Mouse (Mus musculus): Measurements from ENCODE around the gene Fam102a. TPM values are rescaled to one million over a fixed set of nuclear protein-coding genes. Genes with fewer than 3 reads are reported as not detected.
"Not testable (repeated sequence)": the region's sequence is repeated elsewhere in the genome, so short reads cannot be mapped to it uniquely, and the experiment has no call there.

Fam102a gene
- 5.8 and 6.6 TPM in 2 replicates for polyA plus RNA-seq (2015; fragmentation: Nextera tagmentation; extraction: Ambion mirVana)

DNA sequence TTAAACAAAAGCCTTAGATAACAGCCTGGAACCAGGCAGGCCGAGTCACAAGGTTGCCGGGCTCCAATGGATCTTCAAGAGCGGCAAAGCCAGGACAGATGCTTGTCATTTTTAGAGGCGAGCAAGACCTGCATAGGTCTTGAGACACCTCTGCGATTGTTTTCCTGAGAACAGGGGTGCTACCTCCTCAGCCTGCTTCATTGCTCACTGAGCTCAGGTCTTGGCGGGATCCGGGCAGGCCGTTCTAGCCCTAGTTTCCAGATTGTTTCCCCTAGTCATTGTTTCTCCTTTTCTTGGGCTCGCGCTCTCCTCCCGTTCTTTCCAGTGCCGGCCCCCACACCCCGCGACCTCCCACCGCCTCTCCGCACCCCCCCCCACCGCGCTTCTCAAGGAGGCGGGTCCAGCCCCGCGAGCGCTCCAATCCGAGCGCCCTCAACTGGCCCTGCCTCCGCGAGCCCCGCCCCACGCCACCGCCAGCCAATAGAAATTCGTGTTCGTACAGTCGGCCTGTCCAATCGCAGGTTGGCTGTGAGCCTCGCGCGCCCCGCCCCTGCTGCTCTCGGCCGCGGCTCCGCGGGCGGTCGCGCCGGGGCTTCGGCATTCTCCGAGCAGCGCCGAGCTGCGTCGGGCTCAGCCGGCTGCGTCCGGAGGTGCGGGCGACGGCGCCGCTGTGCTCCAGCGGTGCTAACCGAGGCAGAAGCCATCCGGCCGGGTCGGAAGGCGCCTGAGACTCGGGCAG, at the start of gene Fam102a:
Gene Fam102a (plus strand): TSS at position 600 of the 739 bp plus-strand sequence.
- H3K27ac ChIP-seq (ENCODE audit: low read length), result peak within 1 kb of the TSS; percentile 92
- peaks cover 44% of the 10 kb centered on the region for H3K4me1 ChIP-seq (ENCODE audit: control insufficient read depth, insufficient read depth, low read length)
- peak within 1 kb of the TSS; percentile 86 for H3K4me3 ChIP-seq (ENCODE audit: low read length)
- peak; percentile 95 for ATAC-seq (replicated peaks; ENCODE audit: extremely low read depth, insufficient read depth, low FRiP score)
- H3K4me2 ChIP-seq (ENCODE audit: low read depth, low read length), result peak within 1 kb of the TSS; percentile 87
- no peaks in the 10 kb centered on the region for H3K9me3 ChIP-seq (replicated peaks; ENCODE audit: control insufficient read depth, low read length)
- H3K27me3 ChIP-seq (ENCODE audit: control insufficient read depth, insufficient read depth, low read length), result no peaks in the 10 kb centered on the region
- no peaks in the 10 kb centered on the region for H3K36me3 ChIP-seq (ENCODE audit: control insufficient read depth, insufficient read depth)
- WGBS, result under 1% methylated on average over 67 of the region's 67 CpGs
- peak within 1 kb of the TSS; percentile 91 for H3K9ac ChIP-seq (ENCODE audit: low read length)

DNA sequence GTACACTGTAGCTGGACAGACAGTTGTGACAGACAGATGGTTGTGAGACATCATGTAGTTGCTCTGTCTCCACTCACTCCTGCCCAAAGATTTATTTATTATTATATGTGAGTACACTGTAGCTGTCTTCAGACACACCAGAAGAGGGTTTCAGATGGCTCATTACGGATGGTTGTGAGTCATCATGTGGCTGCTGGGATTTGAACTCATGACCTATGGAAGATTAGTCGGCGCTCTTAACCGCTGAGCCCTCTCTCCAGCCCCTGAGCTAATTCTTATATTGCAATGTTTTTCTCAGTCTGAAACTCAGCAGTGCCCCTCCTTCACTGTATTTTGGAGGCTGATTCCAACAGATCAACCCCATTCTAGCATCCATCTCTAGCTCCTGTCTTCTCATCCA, 49.4 kb upstream of the Fam102a start:
- no peak overlapping the region for H3K27ac ChIP-seq (ENCODE audit: low read length)
- H3K4me2 ChIP-seq (ENCODE audit: low read depth, low read length), result no peak overlapping the region
- H3K4me1 ChIP-seq (ENCODE audit: control insufficient read depth, insufficient read depth, low read length), result peaks cover 10% of the 10 kb centered on the region
- no peaks in the 10 kb centered on the region for H3K27me3 ChIP-seq (ENCODE audit: control insufficient read depth, insufficient read depth, low read length)
- no peak overlapping the region for H3K9ac ChIP-seq (ENCODE audit: low read length)
- no peak for ATAC-seq (replicated peaks; ENCODE audit: extremely low read depth, insufficient read depth, low FRiP score)
- no peak overlapping the region for H3K4me3 ChIP-seq (ENCODE audit: low read length)
- no peaks in the 10 kb centered on the region for H3K36me3 ChIP-seq (ENCODE audit: control insufficient read depth, insufficient read depth)
- H3K9me3 ChIP-seq (replicated peaks; ENCODE audit: control insufficient read depth, low read length), result no peaks in the 10 kb centered on the region
- WGBS, result 83% methylated on average over 4 of the region's 4 CpGs

DNA sequence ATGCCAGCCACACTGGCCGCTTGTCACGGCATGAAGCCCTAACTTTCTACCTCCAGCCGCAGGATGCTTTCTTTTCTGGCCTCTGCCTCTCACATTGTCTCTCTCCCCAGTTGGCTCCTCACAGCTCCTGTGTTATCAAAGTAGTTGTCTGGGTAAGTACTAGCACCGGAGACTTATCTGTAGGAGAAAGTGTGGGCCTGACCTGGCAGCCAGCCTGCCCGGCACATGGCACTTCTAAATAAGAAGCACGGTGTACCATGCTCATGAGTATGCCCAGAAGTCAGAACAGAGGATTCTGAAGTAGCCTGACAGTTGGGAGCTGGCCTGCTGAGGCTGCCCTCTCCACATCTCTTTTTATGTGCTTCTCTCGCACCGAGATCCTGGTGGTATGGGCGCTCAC, 49.0 kb upstream of the Fam102a start:
- Histone ChIP-seq H3K27me3 (ENCODE audit: control insufficient read depth, insufficient read depth, low read length) (no peaks in the 10 kb centered on the region), H3K9me3 (replicated peaks; ENCODE audit: control insufficient read depth, low read length) (no peaks in the 10 kb centered on the region), H3K9ac (ENCODE audit: low read length) (peak overlapping the region; percentile 42; the same call in 1 of the 2 replicates), H3K4me3 (ENCODE audit: low read length) (no peak overlapping the region), H3K4me2 (ENCODE audit: low read depth, low read length) (no peak overlapping the region), H3K27ac (ENCODE audit: low read length) (0 out of 2 replicates have a peak overlapping the region, but pooled peaks have one; percentile 23), H3K4me1 (ENCODE audit: control insufficient read depth, insufficient read depth, low read length) (peaks cover 10% of the 10 kb centered on the region), H3K36me3 (ENCODE audit: control insufficient read depth, insufficient read depth) (no peaks in the 10 kb centered on the region)
- WGBS, result 46% methylated on average over 9 of the region's 9 CpGs
- ATAC-seq (replicated peaks; ENCODE audit: extremely low read depth, insufficient read depth, low FRiP score), result 0 out of 2 replicates have a peak, but pooled peaks have one; percentile 16

DNA sequence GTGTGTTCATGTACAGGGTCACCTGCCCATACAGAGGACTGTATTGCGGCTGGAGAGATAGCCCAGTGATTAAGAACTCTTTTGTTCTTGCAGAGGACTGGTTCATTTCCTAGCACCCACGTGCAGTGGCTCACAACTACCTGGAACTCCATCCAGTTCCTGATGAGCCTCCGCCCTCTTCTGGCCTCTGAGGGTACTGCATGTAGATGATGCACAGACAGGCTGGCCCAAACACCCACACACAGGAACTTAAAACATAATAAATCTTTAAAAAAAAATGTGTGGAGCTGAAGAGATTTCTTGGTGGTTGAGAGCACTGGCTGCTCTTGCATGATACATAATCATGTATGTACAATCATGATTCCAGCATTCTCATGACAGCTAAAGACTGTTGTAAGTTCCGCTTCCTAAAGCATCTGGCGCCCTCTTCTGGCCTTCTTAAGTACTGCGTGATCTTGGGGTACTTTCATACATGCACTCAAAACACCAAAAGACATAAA, 48.0 kb upstream of the Fam102a start:
- 1% methylated on average over 6 of the region's 6 CpGs for WGBS
- no peaks in the 10 kb centered on the region for H3K9me3 ChIP-seq (replicated peaks; ENCODE audit: control insufficient read depth, low read length)
- peaks cover 10% of the 10 kb centered on the region for H3K4me1 ChIP-seq (ENCODE audit: control insufficient read depth, insufficient read depth, low read length)
- no peaks in the 10 kb centered on the region for H3K27me3 ChIP-seq (ENCODE audit: control insufficient read depth, insufficient read depth, low read length)
- no peak overlapping the region for H3K4me3 ChIP-seq (ENCODE audit: low read length)
- no peak overlapping the region for H3K27ac ChIP-seq (ENCODE audit: low read length)
- H3K9ac ChIP-seq (ENCODE audit: low read length), result no peak overlapping the region; the same call in 1 of the 2 replicates
- H3K36me3 ChIP-seq (ENCODE audit: control insufficient read depth, insufficient read depth), result no peaks in the 10 kb centered on the region
- H3K4me2 ChIP-seq (ENCODE audit: low read depth, low read length), result no peak overlapping the region
- ATAC-seq (replicated peaks; ENCODE audit: extremely low read depth, insufficient read depth, low FRiP score), result peak; percentile 50; the same call in 1 of the 2 replicates

DNA sequence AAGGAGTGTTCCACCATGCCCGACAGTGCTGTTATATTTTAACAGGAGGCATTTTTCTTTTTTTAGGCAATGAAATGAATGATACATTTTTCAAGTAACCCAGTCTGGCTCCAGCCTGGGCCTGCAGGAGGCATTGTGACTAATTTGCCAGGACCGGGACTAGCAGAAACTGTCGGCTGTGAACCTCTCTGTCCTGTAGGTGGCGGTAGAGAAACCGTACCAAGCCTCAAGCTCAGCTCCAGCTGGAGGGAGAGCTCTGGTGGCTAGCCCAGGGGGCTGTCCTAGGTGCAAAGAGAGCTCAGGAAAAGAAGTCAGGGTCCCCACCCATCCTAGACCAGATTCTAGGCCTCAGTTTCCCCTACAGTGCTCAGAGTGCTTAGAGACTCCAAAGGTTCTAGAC, 46.5 kb upstream of the Fam102a start:
- Histone ChIP-seq H3K27me3 (ENCODE audit: control insufficient read depth, insufficient read depth, low read length) (no peaks in the 10 kb centered on the region), H3K9me3 (replicated peaks; ENCODE audit: control insufficient read depth, low read length) (no peaks in the 10 kb centered on the region), H3K4me3 (ENCODE audit: low read length) (no peak overlapping the region), H3K4me2 (ENCODE audit: low read depth, low read length) (no peak overlapping the region), H3K9ac (ENCODE audit: low read length) (no peak overlapping the region), H3K4me1 (ENCODE audit: control insufficient read depth, insufficient read depth, low read length) (peaks cover 10% of the 10 kb centered on the region), H3K27ac (ENCODE audit: low read length) (no peak overlapping the region), H3K36me3 (ENCODE audit: control insufficient read depth, insufficient read depth) (no peaks in the 10 kb centered on the region)
- WGBS, result under 1% methylated on average over 5 of the region's 5 CpGs
- peak; percentile 24; the same call in 1 of the 2 replicates for ATAC-seq (replicated peaks; ENCODE audit: extremely low read depth, insufficient read depth, low FRiP score)

DNA sequence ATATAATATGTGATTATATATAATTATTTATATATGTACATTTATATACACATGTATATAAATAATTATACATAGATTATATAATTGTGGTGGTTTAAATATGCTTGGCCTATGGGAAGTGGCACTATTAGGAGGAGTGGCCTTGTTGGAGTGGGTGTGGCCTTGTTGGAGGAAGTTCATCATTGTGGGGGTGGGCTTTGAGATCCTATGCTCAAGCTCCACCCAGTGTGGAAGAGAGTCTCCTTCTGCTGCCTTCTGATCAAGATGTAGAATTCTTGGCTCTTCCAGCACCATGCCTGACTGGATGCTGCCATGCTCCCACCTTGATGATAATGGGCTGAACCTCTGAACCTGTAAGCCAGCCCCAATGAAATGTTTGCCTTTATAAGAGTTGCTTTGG, 44.4 kb upstream of the Fam102a start:
- not testable (repeated sequence) for H3K4me3 ChIP-seq (ENCODE audit: low read length); H3K9me3 ChIP-seq (replicated peaks; ENCODE audit: control insufficient read depth, low read length); H3K27me3 ChIP-seq (ENCODE audit: control insufficient read depth, insufficient read depth, low read length); ATAC-seq (replicated peaks; ENCODE audit: extremely low read depth, insufficient read depth, low FRiP score); H3K27ac ChIP-seq (ENCODE audit: low read length); H3K4me2 ChIP-seq (ENCODE audit: low read depth, low read length); H3K9ac ChIP-seq (ENCODE audit: low read length); H3K36me3 ChIP-seq (ENCODE audit: control insufficient read depth, insufficient read depth)
- peaks cover 14% of the 10 kb centered on the region for H3K4me1 ChIP-seq (ENCODE audit: control insufficient read depth, insufficient read depth, low read length)

DNA sequence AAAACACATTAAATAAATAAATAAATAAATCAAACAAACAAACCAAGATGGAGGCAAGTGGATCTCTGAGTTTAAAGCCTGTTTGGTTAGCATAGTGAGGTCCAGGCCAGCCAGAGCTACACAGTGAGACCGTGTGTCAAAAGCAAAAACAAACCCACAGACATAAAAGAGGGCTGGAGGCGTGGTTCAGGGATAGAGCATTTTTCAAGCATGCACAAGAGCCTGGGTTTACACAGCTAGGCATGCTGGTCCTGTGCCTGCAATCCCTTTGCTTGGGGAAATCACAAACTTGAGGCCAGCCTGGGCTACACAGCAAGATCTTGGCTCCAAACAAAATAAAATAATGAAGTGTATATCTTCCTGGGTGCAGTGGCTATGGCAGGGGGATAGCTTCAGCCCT, 42.5 kb upstream of the Fam102a start:
- 66% methylated on average over 2 of the region's 2 CpGs for WGBS
- Histone ChIP-seq H3K27ac (ENCODE audit: low read length) (peak overlapping the region; percentile 2; the same call in 1 of the 2 replicates), H3K4me1 (ENCODE audit: control insufficient read depth, insufficient read depth, low read length) (peaks cover 4% of the 10 kb centered on the region; the same call in 1 of the 2 replicates), H3K27me3 (ENCODE audit: control insufficient read depth, insufficient read depth, low read length) (no peaks in the 10 kb centered on the region), H3K36me3 (ENCODE audit: control insufficient read depth, insufficient read depth) (no peaks in the 10 kb centered on the region), H3K9me3 (replicated peaks; ENCODE audit: control insufficient read depth, low read length) (no peaks in the 10 kb centered on the region), H3K4me2 (ENCODE audit: low read depth, low read length) (no peak overlapping the region), H3K4me3 (ENCODE audit: low read length) (no peak overlapping the region), H3K9ac (ENCODE audit: low read length) (no peak overlapping the region)
- ATAC-seq (replicated peaks; ENCODE audit: extremely low read depth, insufficient read depth, low FRiP score), result no peak

DNA sequence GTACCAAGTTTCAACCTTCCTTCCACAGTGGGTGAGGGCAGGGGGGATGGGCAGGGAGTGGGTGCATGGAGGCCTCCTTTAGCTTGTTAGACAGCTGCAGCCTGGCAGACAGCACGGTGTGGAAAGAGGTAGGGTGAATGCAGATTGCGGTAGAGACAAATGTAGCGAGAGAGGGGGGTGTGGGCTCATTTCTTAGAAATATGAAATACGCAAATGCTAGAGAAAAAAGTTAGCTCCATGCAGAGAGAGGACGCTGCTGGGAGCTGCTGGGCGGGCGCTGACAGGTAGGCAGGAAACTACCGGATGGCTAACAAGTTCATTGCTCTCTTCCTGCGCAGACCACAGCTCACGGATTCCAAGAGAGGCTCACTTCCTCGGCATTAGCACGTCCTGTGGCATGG, 41.8 kb upstream of the Fam102a start:
- Histone ChIP-seq H3K9me3 (replicated peaks; ENCODE audit: control insufficient read depth, low read length) (no peaks in the 10 kb centered on the region), H3K36me3 (ENCODE audit: control insufficient read depth, insufficient read depth) (no peaks in the 10 kb centered on the region), H3K27me3 (ENCODE audit: control insufficient read depth, insufficient read depth, low read length) (no peaks in the 10 kb centered on the region), H3K27ac (ENCODE audit: low read length) (peak overlapping the region; percentile 62; the same call in 1 of the 2 replicates), H3K4me3 (ENCODE audit: low read length) (no peak overlapping the region), H3K4me1 (ENCODE audit: control insufficient read depth, insufficient read depth, low read length) (peaks cover 4% of the 10 kb centered on the region; the same call in 1 of the 2 replicates), H3K4me2 (ENCODE audit: low read depth, low read length) (no peak overlapping the region), H3K9ac (ENCODE audit: low read length) (no peak overlapping the region)
- ATAC-seq (replicated peaks; ENCODE audit: extremely low read depth, insufficient read depth, low FRiP score), result no peak; the same call in 1 of the 2 replicates
- 65% methylated on average over 12 of the region's 12 CpGs for WGBS

DNA sequence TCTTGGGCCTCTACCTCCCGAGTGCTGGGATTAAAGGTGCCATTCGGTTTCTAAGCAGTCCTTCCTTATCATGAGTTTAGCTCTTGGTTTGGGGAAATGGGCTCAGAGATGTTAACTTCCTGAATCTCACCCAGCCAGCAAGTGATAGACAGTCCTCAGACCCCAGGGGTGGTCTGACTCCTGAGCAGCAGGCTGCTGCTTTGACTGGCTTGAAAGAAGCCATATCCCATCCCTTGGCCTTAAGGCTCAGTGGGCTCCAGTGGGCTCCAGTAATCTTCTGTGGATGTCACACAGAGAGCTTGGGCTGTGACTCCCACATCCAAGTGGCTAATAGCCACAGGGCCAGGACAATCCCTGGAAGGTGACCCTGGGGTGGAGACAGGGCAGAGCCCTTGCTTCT, 40.6 kb upstream of the Fam102a start:
- H3K36me3 ChIP-seq (ENCODE audit: control insufficient read depth, insufficient read depth), result no peaks in the 10 kb centered on the region
- peaks cover 8% of the 10 kb centered on the region for H3K9me3 ChIP-seq (replicated peaks; ENCODE audit: control insufficient read depth, low read length)
- peak overlapping the region; percentile 73 for H3K27ac ChIP-seq (ENCODE audit: low read length)
- no peak for ATAC-seq (replicated peaks; ENCODE audit: extremely low read depth, insufficient read depth, low FRiP score)
- H3K4me2 ChIP-seq (ENCODE audit: low read depth, low read length), result no peak overlapping the region
- 39% methylated on average over 2 of the region's 2 CpGs for WGBS
- peak overlapping the region; percentile 17; the same call in 1 of the 2 replicates for H3K9ac ChIP-seq (ENCODE audit: low read length)
- H3K4me3 ChIP-seq (ENCODE audit: low read length), result no peak overlapping the region
- H3K27me3 ChIP-seq (ENCODE audit: control insufficient read depth, insufficient read depth, low read length), result no peaks in the 10 kb centered on the region
- H3K4me1 ChIP-seq (ENCODE audit: control insufficient read depth, insufficient read depth, low read length), result peaks cover 4% of the 10 kb centered on the region; the same call in 1 of the 2 replicates
